Mouse (Mus musculus): ENCODE measurements around the gene Cd27.

Gene Cd27

GRCm38 (mm10) chr6:125213715-125214114 is 23.1 kb downstream of the Cd27 start:
- DNase-seq (ENCODE audit: low read depth, low spot score), result no peak

GRCm38 (mm10) chr6:125213129-125213528 is 23.7 kb downstream of the Cd27 start:
- DNase-seq (ENCODE audit: low read depth, low spot score), result no peak

DNA sequence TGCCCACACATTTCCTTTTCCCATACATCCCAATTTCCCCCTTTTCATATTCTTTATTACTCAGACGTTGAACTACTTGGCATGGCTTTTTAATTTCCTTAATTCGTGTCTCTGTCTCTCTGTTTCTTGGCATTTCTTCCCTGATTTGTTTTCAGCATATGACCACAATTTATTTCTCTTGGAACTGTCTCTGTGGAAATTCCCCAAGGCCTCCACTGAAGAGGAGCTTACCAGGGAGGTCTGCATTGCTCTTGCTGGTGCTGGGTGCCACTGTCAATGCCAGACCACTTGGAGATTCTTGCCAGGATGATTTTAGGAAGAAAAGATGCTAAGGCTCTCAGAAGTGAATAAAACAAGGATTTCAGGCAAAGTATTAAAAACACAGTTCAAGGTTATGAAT is 24.2 kb downstream of the Cd27 start:
- DNase-seq (ENCODE audit: low read depth, low spot score), result no peak

DNA sequence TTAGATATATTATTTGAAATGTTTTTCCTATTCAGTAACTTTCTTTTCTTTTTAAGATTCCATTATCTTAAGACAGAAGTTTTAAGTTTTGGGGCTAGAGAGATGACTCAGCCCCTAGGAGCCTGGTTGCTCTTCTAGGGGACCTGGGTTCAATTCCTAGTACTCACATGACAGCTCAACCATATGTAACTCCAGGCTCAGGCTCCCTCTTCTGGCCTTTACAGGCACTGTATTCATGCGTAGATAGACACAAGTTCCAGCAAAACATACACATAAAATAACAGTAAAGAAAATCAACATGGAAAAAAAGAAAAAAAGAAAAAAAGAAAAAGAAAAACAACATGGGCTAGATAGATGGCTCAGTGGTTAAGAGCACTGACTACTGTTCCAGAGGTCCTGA is 26.4 kb downstream of the Cd27 start:
- DNase-seq (ENCODE audit: low read depth, low spot score), result no peak

DNA sequence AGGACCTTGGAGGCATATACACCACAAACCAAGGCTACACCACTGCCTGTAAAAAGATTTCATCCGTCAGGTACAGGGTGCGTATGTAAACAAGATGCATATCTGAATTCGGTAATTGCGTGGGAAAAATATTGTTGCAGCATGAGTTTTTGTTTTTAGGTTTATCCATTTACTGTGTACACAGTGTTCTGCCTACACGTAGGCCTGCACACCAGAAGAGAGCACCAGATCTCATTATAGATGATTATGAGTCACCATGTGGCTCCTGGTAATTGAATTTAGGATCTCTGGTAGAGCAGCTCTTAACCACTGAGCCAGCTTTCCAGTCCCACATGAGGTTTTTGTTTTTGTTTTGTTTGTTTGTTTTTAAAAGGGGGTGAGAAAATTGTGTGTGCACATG is 39.6 kb downstream of the Cd27 start:
- DNase-seq (ENCODE audit: low read depth, low spot score), result no peak

GRCm38 (mm10) chr6:125196301-125196700 is 40.5 kb downstream of the Cd27 start:
- DNase-seq (ENCODE audit: low read depth, low spot score), result no peak

DNA sequence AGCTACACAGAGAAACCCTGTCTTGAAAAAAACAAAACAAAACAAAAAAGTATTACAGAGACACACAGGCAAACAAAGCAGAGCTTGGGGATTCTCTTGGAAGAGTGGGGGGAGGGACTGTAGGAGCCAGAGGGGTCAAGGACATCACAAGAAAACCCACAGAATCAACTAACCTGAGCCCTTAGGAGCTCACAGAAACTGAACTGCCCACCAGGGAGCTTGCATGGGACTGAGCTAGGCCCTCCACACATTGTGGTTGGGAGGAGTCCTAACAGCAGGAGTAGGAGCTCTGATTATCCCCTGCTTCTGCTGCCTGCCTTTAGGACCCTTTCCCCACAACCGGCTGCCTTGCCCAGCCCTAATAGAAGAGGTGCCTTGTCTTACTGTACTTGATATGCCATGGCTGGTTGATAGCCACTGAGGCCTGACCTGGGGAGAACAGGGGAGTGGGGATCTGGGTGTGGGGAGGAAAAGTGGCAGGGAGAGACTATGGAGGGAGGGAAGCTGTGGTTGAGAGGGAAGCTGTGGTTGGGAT is 41.2 kb downstream of the Cd27 start:
- no peak for DNase-seq (ENCODE audit: low read depth, low spot score)

DNA sequence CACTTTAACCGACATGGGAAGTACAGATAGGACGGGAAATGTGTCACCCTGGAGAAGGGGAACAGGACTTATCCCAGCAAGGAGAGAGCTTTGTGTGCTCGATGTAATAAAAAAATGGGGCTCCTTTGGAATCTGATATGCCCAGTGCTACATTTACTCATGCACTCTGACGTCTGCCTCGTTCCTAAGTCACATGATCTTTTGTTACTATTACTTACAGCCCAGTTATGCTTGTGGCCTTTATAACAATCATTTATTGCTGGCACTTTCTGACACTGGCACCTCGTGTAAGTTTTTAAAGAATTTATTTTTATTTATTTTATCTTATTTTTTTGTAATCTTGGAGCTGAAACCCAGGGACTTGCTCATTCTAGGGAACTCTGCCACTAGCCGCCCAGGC is 43.4 kb downstream of the Cd27 start:
- no peak for DNase-seq (ENCODE audit: low read depth, low spot score)

DNA sequence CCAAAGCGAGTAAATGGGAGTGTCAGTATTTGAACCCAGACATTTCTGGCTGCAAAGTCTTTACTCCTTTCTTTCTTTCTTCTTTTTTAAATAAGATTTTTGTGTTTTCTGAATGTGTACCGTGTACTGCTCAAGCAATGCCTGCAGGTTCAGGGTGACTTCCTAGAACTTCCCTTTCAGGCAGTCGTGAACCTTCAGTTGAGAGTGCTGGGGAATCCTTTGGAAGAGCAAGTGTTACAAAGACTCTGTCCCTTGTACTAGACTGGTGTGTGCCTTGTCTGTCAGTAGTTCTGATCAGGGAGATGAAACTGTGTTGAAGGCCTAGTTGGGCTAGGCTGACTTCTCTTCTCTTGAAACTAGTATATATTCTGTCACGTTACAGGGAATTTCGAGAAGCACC is 44.0 kb downstream of the Cd27 start:
- no peak for DNase-seq (ENCODE audit: low read depth, low spot score)

DNA sequence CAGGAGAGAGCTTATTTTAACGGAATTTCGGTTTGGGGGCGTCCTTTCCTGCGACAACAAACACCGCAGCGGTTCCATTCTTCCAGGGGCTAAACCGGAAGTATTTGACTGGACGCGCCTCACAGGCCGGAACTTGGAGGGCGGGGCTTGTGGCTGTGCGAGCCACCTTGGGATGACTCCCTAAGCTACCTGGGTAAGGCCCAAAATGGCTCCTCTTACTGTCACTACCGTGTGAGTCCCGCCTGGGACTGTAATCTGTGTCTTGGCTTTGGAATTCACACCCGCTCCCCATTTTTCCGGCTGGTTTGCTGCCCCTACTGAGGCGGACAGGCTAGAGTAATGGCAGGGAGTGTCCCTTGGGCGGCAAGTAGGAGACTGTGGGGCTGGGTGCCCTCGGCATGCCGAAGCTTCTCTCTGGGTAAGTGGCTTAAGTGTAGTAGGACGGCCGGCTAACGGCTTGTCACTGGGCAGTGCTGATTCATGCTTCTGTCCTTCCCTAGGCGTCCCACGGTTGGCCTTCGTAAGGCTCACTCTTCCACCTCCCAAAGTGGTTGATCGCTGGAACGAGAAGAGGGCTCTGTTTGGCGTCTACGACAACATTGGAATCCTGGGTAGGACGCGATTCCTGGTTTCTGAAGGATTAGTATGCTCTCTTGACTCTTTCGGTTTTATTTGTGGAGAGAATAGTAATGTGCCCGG is 44.6 kb downstream of the Cd27 start:
- peak; percentile 91 for DNase-seq (ENCODE audit: low read depth, low spot score)

DNA sequence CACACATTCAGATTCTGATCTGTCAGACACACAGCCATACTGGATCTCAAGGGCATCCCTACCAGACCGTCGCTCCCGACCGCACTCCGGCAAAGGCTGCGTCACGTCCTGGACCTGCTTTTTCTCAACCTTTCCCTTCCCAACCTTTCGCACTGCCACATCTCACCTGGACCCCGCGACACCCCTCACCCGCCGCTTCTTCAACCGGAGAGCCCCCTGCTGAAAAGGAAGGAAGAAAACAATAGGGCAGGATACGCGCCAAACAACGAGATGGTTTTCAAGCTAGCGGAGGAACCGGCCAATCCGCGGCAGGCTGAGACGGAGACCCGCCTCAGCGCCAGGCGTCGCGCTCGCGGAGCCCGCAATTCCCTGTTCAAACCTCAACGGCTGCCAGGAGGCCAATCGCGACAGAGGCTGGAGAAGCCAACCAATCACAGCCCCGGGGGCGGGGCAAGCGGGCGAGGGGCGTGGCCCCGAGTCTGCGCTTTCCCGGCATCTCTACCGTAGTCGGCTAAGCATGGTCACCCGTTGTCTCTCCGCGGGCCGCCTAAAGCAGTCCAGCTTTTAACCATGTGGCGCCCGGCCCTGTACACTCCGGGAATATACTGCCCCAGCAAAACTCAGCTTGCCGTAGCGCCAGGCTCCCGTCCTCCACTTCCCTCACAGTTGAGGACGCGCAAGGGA is 45.3 kb downstream of the Cd27 start, which contains the start of the genes Ncapd2 and Mrpl51:
Ncapd2 (minus strand) TSS at position 370 of the 684 bp plus-strand sequence.
Mrpl51 (plus strand) TSS at position 470 of the 684 bp plus-strand sequence.
- DNase-seq (ENCODE audit: low read depth, low spot score), result peak; percentile 89

DNA sequence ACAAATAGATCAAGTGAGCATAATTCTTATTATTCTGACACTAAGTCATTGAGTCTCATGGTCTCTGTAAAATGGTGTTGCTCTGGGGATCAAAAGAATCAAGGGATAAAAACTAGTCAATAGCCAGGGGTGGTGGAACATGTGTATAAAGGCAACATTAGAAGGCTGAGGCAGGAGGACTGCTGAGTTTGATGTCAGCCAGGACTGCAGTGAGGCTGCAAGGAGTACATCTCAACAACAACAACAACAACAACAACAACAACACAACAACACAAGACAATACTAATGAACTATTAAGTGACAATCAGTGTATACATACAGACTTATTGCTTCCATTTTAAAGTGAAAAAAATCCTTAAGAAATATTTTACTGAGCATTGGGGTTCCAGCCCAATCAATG is 46.0 kb downstream of the Cd27 start:
- DNase-seq (ENCODE audit: low read depth, low spot score), result no peak

- no peak for DNase-seq (ENCODE audit: low read depth, low spot score)
These were observed 50.6 kb downstream of the Cd27 start for GRCm38 (mm10) chr6:125186203-125186602.

Measured in retina, adult 2 months (tissue).